Mouse (Mus musculus) liver, embryonic 16.5 days (tissue): ENCODE measurements around the gene Tmem167b. TPM values are rescaled to one million over a fixed set of nuclear protein-coding genes. Genes with fewer than 3 reads are reported as not detected.

Source experiments
- ATAC-seq: fragments of 200-750 bp; cut with Nextera tagmentation; 2 replicates; pipeline ENCODE4 v1.8.0; 2017; ENCODE audit warnings: low read depth, mild to moderate bottlenecking, moderate number of reproducible peaks, moderate library complexity
- H3K27ac ChIP-seq: fragments of 300-500 bp; sonication (generic); 2 replicates; pipeline ENCODE4 v1.5.1; 2014; ENCODE audit warnings: mild to moderate bottlenecking, low read length
- H3K27me3 ChIP-seq: fragments of 300-500 bp; sonication (generic); 2 replicates; pipeline ENCODE4 v1.6.1; 2014; ENCODE audit warnings: low read depth, low read length, mixed read lengths; ENCODE audit not compliant: control insufficient read depth, insufficient read depth
- H3K36me3 ChIP-seq: fragments of 300-500 bp; sonication (generic); 2 replicates; pipeline ENCODE4 v1.6.1; 2014; ENCODE audit warnings: mild to moderate bottlenecking; ENCODE audit not compliant: control insufficient read depth, insufficient read depth
- H3K4me1 ChIP-seq: fragments of 300-500 bp; sonication (generic); 2 replicates; pipeline ENCODE4 v1.6.1; 2014; ENCODE audit warnings: low read depth, low read length, mixed read lengths; ENCODE audit not compliant: control insufficient read depth
- H3K4me2 ChIP-seq: fragments of 300-500 bp; sonication (generic); 2 replicates; pipeline ENCODE4 v1.6.1; 2014; ENCODE audit warnings: low read depth, low read length, mixed read lengths
- H3K4me3 ChIP-seq: fragments of 300-500 bp; sonication (generic); 2 replicates; pipeline ENCODE4 v1.5.1; 2014; ENCODE audit warnings: low read depth, mild to moderate bottlenecking, low read length
- H3K9ac ChIP-seq: fragments of 300-500 bp; sonication (generic); 2 replicates; pipeline ENCODE4 v1.6.1; 2014; ENCODE audit warnings: low read depth, low read length
- H3K9me3 ChIP-seq: fragments of 300-500 bp; sonication (generic); replicated peaks from 2 replicates; pipeline ENCODE4 v1.6.1; 2016; ENCODE audit warnings: low read length; ENCODE audit not compliant: control insufficient read depth
- WGBS: fragments of 180-500 bp; shearing (Covaris S2); extraction: QIAGEN DNeasy Blood & Tissue Kit; methylation state at CpG from one replicate; pipeline ENCODE4 v1.1.7; 2014; ENCODE audit not compliant: insufficient replicate concordance; 5-methylcytosine and 5-hydroxymethylcytosine counted together
- polyA plus RNA-seq: library from polyadenylated mRNA; unstranded; fragments of >200 nt; fragmentation: Nextera tagmentation; extraction: Ambion mirVana; gene quantifications from 2 replicates; pipeline ENCODE4 v1.2.1, GENCODE M21; 2015

The Tmem167b gene
- polyA plus RNA-seq, result 16.1 and 16.8 TPM in 2 replicates

DNA sequence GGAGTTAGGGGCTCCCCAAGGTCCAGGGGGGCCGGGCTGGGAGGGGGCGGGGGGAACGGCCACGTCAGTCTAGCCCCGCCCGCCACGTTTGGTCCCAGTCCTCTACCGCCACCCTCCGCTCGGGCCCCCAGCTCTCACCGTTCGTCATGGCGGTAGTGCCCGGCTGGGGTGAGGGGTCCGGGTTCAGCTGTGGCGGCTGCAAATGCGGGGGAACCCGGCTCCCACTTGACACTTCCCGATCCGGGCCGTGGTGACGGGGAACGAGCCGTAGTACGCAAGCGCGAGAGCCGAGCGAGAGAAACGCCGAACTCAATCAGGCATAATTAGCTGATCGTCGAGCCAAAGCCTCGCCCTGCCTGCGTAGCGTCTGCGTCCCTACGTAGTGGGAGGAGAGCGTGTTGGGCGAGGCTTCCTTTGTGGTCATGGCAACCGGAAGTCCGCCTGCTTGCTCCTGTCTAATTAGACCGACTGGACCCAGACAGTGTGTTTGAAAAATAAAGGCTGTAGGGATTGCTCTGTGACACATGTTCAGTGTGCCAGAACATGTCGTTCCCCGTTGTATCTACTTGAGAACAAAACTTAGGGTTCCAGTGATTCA is at the start of gene Tmem167b:
Tmem167b (minus strand) TSS at position 334 of the 598 bp plus-strand sequence.
- H3K9me3 ChIP-seq, result no peaks in the 10 kb centered on the region
- ATAC-seq, result peak; percentile 97
- H3K9ac ChIP-seq, result peak within 1 kb of the TSS; percentile 91
- H3K36me3 ChIP-seq, result peaks cover 10% of the 10 kb centered on the region; the same call in 1 of the 2 replicates
- peak within 1 kb of the TSS; percentile 91 for H3K27ac ChIP-seq
- H3K27me3 ChIP-seq, result no peaks in the 10 kb centered on the region
- 0% methylated on average over 45 of the region's 45 CpGs for WGBS
- H3K4me3 ChIP-seq, result peak within 1 kb of the TSS; percentile 89
- peaks cover 30% of the 10 kb centered on the region for H3K4me1 ChIP-seq
- H3K4me2 ChIP-seq, result peak within 1 kb of the TSS; percentile 83

DNA sequence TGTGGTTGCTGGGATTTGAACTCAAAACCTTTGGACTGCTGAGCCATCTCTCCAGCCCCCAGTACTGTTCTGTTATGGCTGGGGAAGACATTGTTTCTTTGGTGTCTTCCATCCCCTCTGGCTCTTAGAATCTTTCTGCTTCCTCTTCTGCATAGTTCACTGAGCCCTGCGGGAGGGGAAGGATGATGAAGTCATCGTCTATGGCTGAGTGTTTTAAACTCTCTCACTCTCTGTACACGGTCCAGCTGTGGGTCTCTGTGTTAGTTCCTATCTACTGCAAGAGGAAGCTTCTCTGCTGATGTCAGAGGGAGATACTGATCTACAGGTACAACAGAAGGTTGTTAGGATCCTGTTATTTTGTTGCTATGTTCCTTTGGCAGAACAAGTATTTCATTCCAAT is 46.6 kb upstream of the Tmem167b start:
- Histone ChIP-seq H3K27me3 (no peaks in the 10 kb centered on the region), H3K9me3 (no peaks in the 10 kb centered on the region), H3K9ac (no peak overlapping the region), H3K27ac (no peak overlapping the region), H3K4me3 (no peak overlapping the region), H3K36me3 (no peaks in the 10 kb centered on the region), H3K4me2 (no peak overlapping the region), H3K4me1 (no peaks in the 10 kb centered on the region)
- 11% methylated on average over 3 of the region's 3 CpGs for WGBS
- no peak for ATAC-seq

DNA sequence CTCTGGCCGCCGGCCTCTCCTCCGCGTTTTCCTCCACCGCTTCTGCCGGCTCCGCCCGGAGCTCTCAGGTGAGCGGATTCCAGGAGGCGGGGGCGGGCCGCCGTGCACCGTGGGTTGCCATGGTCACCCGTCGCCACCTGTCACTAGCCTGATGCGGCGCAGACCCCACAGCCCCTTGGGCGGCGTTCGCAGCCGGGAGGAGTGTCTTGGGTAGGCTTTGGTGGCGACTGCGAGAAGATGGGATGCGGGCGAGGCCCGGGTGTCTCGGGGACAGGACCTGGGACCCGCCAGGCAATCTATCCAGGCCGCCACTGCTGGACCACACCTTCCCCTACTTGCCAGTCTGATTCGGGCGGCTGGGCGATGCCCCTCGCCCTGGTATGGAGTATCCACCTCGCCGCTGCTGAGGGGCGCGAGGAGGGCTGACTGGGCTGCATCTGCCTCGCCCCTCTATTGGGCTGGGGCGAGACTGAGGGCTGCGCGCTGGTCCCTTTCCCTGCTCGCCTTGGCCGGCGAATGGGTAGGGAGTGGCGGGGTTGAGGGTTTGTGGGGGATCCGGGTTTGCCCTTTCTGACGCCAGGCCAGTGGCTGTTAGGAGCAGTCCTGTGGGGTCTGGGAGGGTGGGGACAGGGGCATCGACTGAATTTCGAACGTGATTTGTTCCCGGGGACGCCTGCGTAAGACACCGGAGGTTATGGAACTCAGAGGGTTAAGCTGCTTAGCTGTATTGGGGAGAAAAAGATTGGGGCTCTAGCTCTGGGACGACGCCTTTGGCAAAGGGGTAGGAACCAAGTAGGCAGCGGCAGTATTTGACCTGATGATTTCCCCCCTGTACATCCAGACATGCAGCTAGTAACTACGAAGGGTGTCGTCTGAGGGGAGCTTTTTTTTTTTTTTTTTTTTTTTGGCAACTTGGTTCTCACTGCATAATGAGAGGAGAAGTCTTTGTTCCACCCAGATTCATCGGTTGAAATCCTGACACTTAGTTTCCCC is 29.6 kb upstream of the Tmem167b start:
- H3K27me3 ChIP-seq, result no peaks in the 10 kb centered on the region; the same call in 1 of the 2 replicates
- peak overlapping the region; percentile 98 for H3K4me3 ChIP-seq
- peaks cover 11% of the 10 kb centered on the region for H3K4me1 ChIP-seq
- under 1% methylated on average over 60 of the region's 61 CpGs for WGBS
- no peaks in the 10 kb centered on the region for H3K36me3 ChIP-seq
- H3K27ac ChIP-seq, result peak overlapping the region; percentile 84
- no peaks in the 10 kb centered on the region for H3K9me3 ChIP-seq
- H3K9ac ChIP-seq, result peak overlapping the region; percentile 81
- ATAC-seq, result no peak; the same call in 1 of the 2 replicates
- peak overlapping the region; percentile 100 for H3K4me2 ChIP-seq

DNA sequence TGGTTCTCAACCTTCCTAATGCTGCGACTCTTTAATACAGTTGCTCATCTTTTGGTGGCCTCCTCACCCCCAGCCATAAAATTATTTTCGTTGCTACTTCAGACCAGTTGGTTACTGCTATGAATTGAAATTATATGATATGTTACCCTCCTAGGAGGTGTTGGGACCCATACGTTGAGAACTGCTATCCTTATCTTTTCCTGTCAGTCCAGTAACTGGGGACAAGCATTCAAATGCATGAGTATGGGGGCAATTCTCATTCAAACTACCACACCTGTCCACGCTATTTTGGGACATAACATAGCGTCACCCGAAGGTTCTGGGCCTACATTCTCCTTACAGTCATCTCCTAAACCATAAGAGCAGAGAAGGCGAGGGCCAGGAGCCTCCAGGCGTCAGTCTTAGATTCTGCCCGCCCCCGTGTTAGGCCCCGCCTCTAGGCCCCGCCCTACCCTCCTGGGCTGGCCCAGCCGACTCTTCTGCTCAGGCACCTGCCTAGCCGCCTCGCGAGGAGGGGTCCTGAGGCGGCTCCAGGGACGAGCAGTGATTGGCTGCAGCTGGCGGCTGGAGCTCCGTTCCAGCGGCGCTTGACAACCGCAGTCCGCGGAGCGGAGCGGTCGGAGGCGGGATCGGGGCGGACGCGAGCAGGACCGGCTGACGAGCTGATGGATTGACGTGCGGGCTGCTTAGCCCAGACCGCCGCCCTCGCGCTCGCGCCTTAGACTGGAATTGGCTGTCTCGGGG is 28.7 kb upstream of the Tmem167b start, which contains the start of gene Wdr47:
Wdr47 (plus strand) TSS at position 494 of the 744 bp plus-strand sequence.
- Histone ChIP-seq H3K27me3 (no peaks in the 10 kb centered on the region; the same call in 1 of the 2 replicates), H3K4me1 (peaks cover 11% of the 10 kb centered on the region), H3K9me3 (no peaks in the 10 kb centered on the region), H3K27ac (peak within 1 kb of the TSS; percentile 84), H3K4me3 (peak within 1 kb of the TSS; percentile 98), H3K9ac (peak within 1 kb of the TSS; percentile 81), H3K4me2 (peak within 1 kb of the TSS; percentile 100), H3K36me3 (no peaks in the 10 kb centered on the region)
- ATAC-seq, result peak; percentile 100
- 3% methylated on average over 44 of the region's 44 CpGs for WGBS

DNA sequence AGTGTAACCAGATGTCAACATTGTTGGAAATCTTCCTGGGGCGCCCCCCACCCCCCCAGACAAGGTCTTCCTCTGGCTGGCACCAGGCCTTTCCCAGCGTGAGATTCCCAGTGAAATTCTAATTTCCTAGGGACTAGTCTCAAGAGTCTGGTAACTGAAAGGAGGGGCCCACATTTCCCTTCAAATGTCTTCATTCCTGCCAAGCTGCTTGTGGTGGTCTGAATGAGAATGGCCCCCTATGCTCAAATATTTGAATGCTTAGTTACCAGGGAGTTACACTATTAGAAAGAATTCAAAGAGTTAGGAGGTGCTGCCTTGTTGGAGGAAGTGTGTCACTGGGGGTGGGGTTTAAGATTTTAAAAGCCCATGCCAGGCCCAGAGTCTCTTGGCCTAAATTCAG is 26.2 kb upstream of the Tmem167b start:
- Histone ChIP-seq H3K27ac (no peak overlapping the region), H3K4me3 (no peak overlapping the region), H3K36me3 (no peaks in the 10 kb centered on the region), H3K4me1 (peaks cover 11% of the 10 kb centered on the region), H3K27me3 (no peaks in the 10 kb centered on the region; the same call in 1 of the 2 replicates), H3K9ac (no peak overlapping the region), H3K4me2 (no peak overlapping the region), H3K9me3 (no peaks in the 10 kb centered on the region)
- no peak for ATAC-seq
- 54% methylated on average over 2 of the region's 2 CpGs for WGBS

DNA sequence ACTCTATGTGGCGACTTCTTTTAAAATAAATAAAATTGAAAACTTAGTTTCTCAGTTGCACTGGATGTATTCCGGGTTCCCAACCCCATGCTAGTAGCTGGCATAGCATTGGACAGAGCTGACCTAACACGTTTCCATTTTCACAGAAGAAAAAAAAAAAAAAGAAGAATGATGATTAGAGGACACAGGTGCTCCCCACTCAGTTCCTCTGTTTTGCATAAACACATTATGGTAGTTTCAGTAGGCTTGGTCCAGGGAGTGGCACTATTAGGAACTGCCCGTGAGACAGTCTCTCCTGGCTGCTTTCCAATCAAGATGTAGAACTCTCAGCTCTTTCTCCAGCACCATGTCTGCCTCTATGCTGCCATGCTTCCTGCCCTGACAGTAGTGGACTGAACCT is 22.3 kb upstream of the Tmem167b start:
- Histone ChIP-seq H3K4me1 (no peaks in the 10 kb centered on the region), H3K9me3 (no peaks in the 10 kb centered on the region), H3K4me2 (no peak overlapping the region), H3K27me3 (no peaks in the 10 kb centered on the region), H3K27ac (no peak overlapping the region), H3K36me3 (no peaks in the 10 kb centered on the region), H3K4me3 (no peak overlapping the region), H3K9ac (no peak overlapping the region)
- 48% methylated on average over 4 of the region's 4 CpGs for WGBS
- ATAC-seq, result no peak

DNA sequence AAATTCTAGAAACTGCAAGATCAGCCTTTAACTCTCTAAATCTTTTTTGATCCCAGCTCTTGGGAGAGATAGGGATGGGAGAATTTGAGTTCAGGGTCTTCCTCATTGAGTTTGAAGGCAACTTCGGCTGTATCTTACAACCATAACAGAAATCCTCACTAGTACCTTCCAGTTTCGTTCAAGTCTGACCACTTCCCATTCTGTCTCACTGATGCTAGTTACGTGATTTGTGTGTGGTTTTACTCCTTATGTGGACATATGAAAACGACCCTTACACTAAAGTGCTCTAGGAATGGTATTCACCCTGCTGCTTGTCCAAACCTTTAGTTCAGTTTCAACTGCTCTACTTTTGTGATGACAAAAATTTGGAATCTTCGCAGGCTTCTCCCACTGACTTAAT is 11.8 kb upstream of the Tmem167b start:
- Histone ChIP-seq H3K4me1 (peaks cover 11% of the 10 kb centered on the region), H3K27me3 (no peaks in the 10 kb centered on the region), H3K9me3 (no peaks in the 10 kb centered on the region), H3K4me3 (no peak overlapping the region), H3K27ac (no peak overlapping the region), H3K36me3 (no peaks in the 10 kb centered on the region; the same call in 1 of the 2 replicates), H3K4me2 (no peak overlapping the region), H3K9ac (no peak overlapping the region)
- WGBS, result 54% methylated on average over 5 of the region's 5 CpGs
- ATAC-seq, result no peak

DNA sequence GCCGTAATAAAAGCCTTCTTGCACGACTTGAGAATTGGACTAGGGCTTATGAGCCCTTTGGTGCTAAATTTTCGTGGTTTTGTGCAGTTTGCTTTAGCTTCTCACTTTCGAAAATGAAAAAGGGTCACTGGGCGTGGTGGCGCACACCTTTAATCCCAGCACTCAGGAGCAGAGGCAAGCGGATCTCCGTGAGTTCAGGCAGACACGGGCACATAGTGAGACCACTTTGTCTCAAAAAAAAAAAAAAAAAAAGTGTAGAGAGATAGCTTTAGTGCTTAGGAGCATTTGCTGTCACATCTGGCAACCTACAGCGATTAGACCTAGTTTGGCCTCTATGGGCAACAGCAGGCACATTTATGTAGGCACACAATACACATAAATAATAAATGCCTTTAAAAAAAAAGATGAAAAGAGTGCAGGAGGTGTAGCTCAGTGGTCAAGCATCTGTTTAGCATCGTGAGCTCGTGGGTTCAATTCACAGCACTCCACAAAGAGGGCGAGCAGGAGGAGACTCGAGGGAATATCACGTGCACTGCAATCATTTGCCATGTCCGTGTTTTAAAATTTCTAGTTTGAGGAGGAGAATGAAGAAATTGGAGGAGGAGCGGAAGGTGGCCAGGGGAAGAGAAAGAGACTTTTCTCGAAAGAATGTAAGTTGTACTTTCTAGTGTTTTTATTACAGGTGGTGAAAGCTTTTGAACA is 10.2 kb upstream of the Tmem167b start:
- peaks cover 11% of the 10 kb centered on the region for H3K4me1 ChIP-seq
- peak overlapping the region; percentile 83 for H3K9ac ChIP-seq
- peak overlapping the region; percentile 89 for H3K4me3 ChIP-seq
- H3K27me3 ChIP-seq, result peaks cover 3% of the 10 kb centered on the region; the same call in 1 of the 2 replicates
- ATAC-seq, result no peak
- peak overlapping the region; percentile 72 for H3K27ac ChIP-seq
- H3K9me3 ChIP-seq, result no peaks in the 10 kb centered on the region
- H3K4me2 ChIP-seq, result peak overlapping the region; percentile 91
- 39% methylated on average over 18 of the region's 18 CpGs for WGBS
- no peaks in the 10 kb centered on the region for H3K36me3 ChIP-seq
